Mouse (Mus musculus): Measurements from ENCODE around the gene Gm21671.
"Not testable (repeated sequence)": the region's sequence is repeated elsewhere in the genome, so short reads cannot be mapped to it uniquely, and the experiment has no call there.

Gm21671 gene

GRCm38 (mm10) chr5:25954317-25954716, at the start of gene Gm21671:
Gm21671 (minus strand) TSS chr5:25954417.
- not testable (repeated sequence) for DNase-seq (ENCODE audit: low read depth, low spot score)

DNA sequence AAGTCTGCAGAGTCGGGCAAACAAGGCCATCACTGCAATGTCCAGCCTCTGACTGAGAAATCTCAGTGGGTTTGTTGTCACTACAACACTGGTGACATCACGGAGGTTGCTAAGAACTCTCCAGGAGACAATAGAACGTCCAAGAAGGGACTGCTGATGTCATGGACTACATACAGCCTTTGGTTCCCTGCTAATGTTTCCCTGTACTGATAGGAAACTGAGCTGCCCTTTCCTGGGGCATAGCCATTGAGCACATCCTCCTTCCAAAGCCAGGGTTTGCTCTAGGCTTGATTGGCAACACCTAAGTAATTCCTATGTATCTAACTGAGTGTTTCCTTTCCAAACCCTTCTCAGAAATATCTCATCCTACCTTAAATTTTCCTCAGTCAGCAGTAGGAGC, 34.3 kb upstream of the Gm21671 start, which contains the start of gene Gm21698:
Gm21698 (minus strand) TSS at position 101 of the 400 bp plus-strand sequence.
- not testable (repeated sequence) for DNase-seq (ENCODE audit: low read depth, low spot score)

DNA sequence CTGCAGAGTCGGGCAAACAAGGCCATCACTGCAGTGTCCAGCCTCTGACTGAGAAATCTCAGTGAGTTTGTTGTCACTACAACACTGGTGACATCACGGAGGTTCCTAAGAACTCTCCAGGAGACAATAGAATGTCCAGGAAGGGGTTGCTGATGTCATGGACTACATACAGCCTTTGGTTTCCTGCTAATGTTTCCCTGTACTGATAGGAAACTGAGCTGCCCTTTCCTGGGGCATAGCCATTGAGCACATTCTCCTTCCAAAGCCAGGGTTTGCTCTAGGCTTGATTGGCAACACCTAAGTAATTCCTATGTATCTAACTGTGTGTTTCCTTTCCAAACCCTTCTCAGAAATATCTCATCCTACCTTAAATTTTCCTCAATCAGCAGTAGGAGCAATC, 18.3 kb upstream of the Gm21671 start, which contains the start of gene Gm21680:
Gm21680 (minus strand) TSS at position 101 of the 400 bp plus-strand sequence.
- DNase-seq (ENCODE audit: low read depth, low spot score): not testable (repeated sequence)

DNA sequence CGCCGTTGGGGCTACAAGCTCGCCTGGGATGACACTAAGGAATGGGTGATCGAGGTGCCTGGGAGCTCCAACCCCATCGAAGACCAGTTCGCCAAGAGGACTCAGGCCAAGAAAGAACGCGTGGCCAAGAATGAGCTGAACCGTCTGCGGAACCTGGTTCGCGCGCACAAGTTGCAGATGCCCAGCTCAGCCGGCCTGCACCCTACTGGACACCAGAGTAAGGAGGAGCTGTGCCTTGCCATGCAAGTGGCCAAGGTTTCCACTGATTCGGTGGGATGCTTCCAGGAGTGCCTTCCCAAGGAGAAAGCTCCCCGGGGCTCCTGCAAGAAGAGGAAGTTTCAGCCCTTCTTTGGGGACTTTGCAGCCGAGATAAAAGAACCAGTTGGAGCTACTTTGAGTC, 2.8 kb upstream of the Gm21671 start:
- DNase-seq (ENCODE audit: low read depth, low spot score): not testable (repeated sequence)

DNA sequence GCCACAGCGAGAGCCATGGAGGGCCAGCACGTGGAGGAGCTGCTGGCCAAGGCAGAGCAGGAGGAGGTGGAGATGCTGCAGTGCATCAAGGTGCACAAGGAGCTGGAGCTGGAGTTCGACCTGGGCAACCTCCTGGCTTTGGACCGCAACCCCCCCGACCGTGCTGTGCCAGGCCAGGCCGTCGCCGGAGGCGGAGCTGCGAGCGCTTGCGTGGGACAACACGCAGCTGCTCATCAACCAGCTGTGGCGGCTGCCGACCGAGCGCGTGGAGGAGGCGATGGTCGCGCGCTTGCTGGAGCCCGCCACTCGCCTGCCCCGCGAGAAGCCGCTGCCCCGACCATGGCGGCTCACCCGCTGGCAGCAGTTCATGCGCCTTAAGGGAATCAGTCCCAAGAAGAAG, 2.4 kb upstream of the Gm21671 start:
- not testable (repeated sequence) for DNase-seq (ENCODE audit: low read depth, low spot score)

- not testable (repeated sequence) for DNase-seq (ENCODE audit: low read depth, low spot score)
Observed at GRCm38 (mm10) chr5:25945391-25945790, 8.8 kb downstream of the Gm21671 start.

GRCm38 (mm10) chr5:25942281-25942680, 11.9 kb downstream of the Gm21671 start, which contains the start of gene Gm21663:
Gm21663 (minus strand) TSS chr5:25942381.
- DNase-seq (ENCODE audit: low read depth, low spot score): not testable (repeated sequence)
